Mouse (Mus musculus) lung, postnatal 14 days (tissue): ENCODE measurements around the gene Ndc80.
"Not testable (repeated sequence)": the region's sequence is repeated elsewhere in the genome, so short reads cannot be mapped to it uniquely, and the experiment has no call there.

Experiments
- DNase-seq: peaks from one replicate; pipeline ENCODE4 v3.0.0; 2021

Ndc80 gene

GRCm38 (mm10) chr17:71476346-71477020 lies 50.2 kb downstream of the Ndc80 start:
- DNase-seq = no peak

GRCm38 (mm10) chr17:71475705-71476089 lies 51.0 kb downstream of the Ndc80 start:
- DNase-seq = peak; percentile 66

- peak; percentile 93 for DNase-seq
Measured at GRCm38 (mm10) chr17:71474762-71475704, 51.6 kb downstream of the Ndc80 start, which contains the start of gene Smchd1. Smchd1 (minus strand) TSS chr17:71475343.

DNA sequence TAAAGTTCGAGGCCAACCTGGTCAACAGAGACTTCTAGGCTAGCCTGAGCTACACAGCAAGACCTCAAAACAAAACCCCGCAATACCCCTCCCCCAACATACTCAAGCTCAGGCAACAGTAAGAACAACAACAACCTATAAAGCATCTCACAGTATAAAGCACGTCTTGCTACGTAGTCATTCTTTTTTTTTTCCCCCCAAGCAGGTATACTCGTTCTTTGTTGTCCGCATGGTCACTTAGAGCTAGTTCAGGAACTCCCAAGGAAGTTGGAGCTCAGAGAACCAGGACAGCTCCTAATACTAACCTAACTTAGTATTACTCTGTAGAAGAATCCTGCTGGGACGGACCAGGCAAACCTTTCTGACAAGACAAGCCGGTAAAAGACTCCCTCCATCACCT lies 52.5 kb downstream of the Ndc80 start:
- DNase-seq = no peak

- DNase-seq = no peak
Measured at GRCm38 (mm10) chr17:71471261-71471660, 55.4 kb downstream of the Ndc80 start.

- no peak for DNase-seq
Measured at GRCm38 (mm10) chr17:71460312-71460711, 66.3 kb downstream of the Ndc80 start.

DNA sequence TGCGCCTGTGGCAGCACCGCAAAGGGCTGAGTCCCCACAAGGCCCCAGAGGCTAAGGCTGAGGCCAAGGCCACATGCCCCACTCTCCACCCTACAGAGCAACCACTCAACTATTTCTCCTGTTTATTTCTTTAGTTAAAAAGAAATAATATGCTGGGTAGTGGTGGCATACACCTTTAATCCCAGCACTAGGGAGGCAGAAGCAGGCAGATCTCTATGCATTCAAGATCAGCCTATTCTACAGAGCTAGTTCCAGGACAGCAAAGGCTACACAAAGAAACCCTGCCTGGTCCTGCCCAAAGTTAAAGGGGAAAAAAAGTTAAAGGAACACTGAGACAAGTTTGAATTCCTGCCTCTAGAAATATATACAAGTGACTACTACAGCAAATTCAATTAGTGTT lies 66.8 kb downstream of the Ndc80 start, which contains the start of gene Gm4707:
TSS of gene Gm4707 (minus strand) at position 101 of the 400 bp plus-strand sequence.
- DNase-seq = no peak

DNA sequence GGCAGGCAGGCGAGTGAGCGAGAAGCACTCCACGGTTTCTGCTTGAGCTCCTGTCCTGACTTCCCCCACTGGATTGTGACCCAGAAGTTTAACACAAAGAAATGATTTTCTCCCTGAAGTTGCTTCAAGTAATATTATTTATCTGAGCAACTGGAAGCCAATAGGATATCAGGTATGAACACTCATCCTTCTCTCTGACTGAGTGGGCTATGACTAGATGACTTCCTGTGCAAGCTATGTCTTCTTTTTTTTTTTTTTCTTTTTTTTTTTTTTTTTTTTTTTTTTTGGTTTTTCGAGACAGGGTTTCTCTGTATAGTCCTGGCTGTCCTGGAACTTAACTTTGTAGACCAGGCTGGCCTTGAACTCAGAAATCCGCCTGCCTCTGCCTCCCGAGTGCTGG lies 69.3 kb downstream of the Ndc80 start:
- not testable (repeated sequence) for DNase-seq
